In genomic region chr7:66839463-66840007, GRCm38 (mm10) we compare ENCODE assay signal across 8 mouse cellular contexts. TPM values are rescaled to one million over a fixed set of nuclear protein-coding genes. Genes with fewer than 3 reads are reported as not detected.
DNase-seq lines count a peak whose midpoint lies in the region; ATAC-seq and TF ChIP-seq lines count a peak whose summit lies in the region.

TSS of gene Adamts17 (plus strand) at chr7:66839735.

- peak within 1 kb of the TSS; percentile 96 for H3K4me2 ChIP-seq in heart, embryonic 12.5 days
- peak within 1 kb of the TSS; percentile 100 for H3K4me2 ChIP-seq in kidney, embryonic 16.5 days (replicated peaks; ENCODE audit: low read depth, low read length)

- peaks cover 27% of the 10 kb centered on the region for H3K4me1 ChIP-seq in heart, embryonic 12.5 days (replicated peaks)
- H3K4me1 ChIP-seq in kidney, embryonic 16.5 days (ENCODE audit: insufficient read depth, low read length), result peaks cover 5% of the 10 kb centered on the region; the same call in 1 of the 2 replicates

- H3K4me3 ChIP-seq in C2C12 (ENCODE audit: insufficient read depth, poor library complexity, severe bottlenecking), result peak within 1 kb of the TSS; percentile 6
- peak within 1 kb of the TSS; percentile 59 for H3K4me3 ChIP-seq in heart, embryonic 12.5 days
- H3K4me3 ChIP-seq in kidney, embryonic 16.5 days (ENCODE audit: low read length), result peak within 1 kb of the TSS; percentile 67

- no peaks in the 10 kb centered on the region for H3K9me3 ChIP-seq in heart, embryonic 12.5 days (replicated peaks)
- H3K9me3 ChIP-seq in kidney, embryonic 16.5 days (ENCODE audit: low read length), result no peaks in the 10 kb centered on the region

- TF ChIP-seq CTCF in C2C12 (IDR thresholded peaks at IDR 0.05; ENCODE audit: control insufficient read depth, insufficient read depth, insufficient read length), result peak; percentile 89

- no peak within 1 kb of the TSS; the same call in 1 of the 2 replicates for H3K27ac ChIP-seq in heart, embryonic 12.5 days (ENCODE audit: poor library complexity, severe bottlenecking)
- H3K27ac ChIP-seq in kidney, embryonic 16.5 days (ENCODE audit: low read length), result 0 out of 2 replicates have a peak within 1 kb of the TSS, but pooled peaks have one; percentile 42

- no peaks in the 10 kb centered on the region for H3K79me3 ChIP-seq in C2C12 (ENCODE audit: low read depth)

- no peaks in the 10 kb centered on the region for H3K79me2 ChIP-seq in C2C12 (ENCODE audit: control insufficient read depth, insufficient read depth)

- H3K27me3 ChIP-seq in C2C12 (ENCODE audit: control insufficient read depth, insufficient read depth, insufficient read length), result peaks cover 15% of the 10 kb centered on the region
- peaks cover 17% of the 10 kb centered on the region for H3K27me3 ChIP-seq in heart, embryonic 12.5 days (replicated peaks)
- peaks cover 11% of the 10 kb centered on the region; the same call in 1 of the 2 replicates for H3K27me3 ChIP-seq in kidney, embryonic 16.5 days (ENCODE audit: insufficient read depth, low read length)

- WGBS in heart, embryonic 12.5 days, result under 1% methylated on average over 30 of the region's 30 CpGs
- under 1% methylated on average over 30 of the region's 30 CpGs for WGBS in kidney, embryonic 16.5 days

- H3K9ac ChIP-seq in heart, embryonic 12.5 days, result peak within 1 kb of the TSS; percentile 69
- peak within 1 kb of the TSS; percentile 70 for H3K9ac ChIP-seq in kidney, embryonic 16.5 days (replicated peaks; ENCODE audit: low read length)

- ATAC-seq in heart, embryonic 12.5 days (ENCODE audit: insufficient number of reproducible peaks, low FRiP score), result peak; percentile 91
- ATAC-seq in kidney, embryonic 16.5 days (ENCODE audit: low FRiP score, low TSS enrichment), result peak; percentile 96
- peak; percentile 93 for ATAC-seq in monocyte, adult 5-6 weeks (replicated peaks; ENCODE audit: insufficient number of reproducible peaks, low FRiP score, low TSS enrichment, poor library complexity, severe bottlenecking)

- H3ac ChIP-seq in C2C12 (ENCODE audit: control insufficient read depth, insufficient read length, low read depth), result peak within 1 kb of the TSS; percentile 44

- peak; percentile 98 for DNase-seq in brain, adult 2 months (ENCODE audit: low read depth, low spot score)
- DNase-seq in fat pad, adult 2 months (ENCODE audit: extremely low read depth, low read depth, low spot score), result peak; percentile 75
- DNase-seq in liver, result peak; percentile 85
- DNase-seq in spleen, postnatal 36 days (ENCODE audit: low spot score in 2 of 2), result peak; percentile 81 to 85

- no peaks in the 10 kb centered on the region for H3K36me3 ChIP-seq in C2C12 (ENCODE audit: control insufficient read depth, insufficient read depth)
- no peaks in the 10 kb centered on the region for H3K36me3 ChIP-seq in heart, embryonic 12.5 days
- H3K36me3 ChIP-seq in kidney, embryonic 16.5 days (ENCODE audit: insufficient read depth, low read length), result no peaks in the 10 kb centered on the region

TF ChIP-seq in C2C12, 6 proteins besides CTCF, POLR2A, EP300 and RAD21:
- no peak for TF ChIP-seq CEBPB (IDR thresholded peaks at IDR 0.05; ENCODE audit: low read depth)
- peak; percentile 95 for TF ChIP-seq MAX (IDR thresholded peaks at IDR 0.05)
- peak; percentile 13 for TF ChIP-seq USF1 (IDR thresholded peaks at IDR 0.05; ENCODE audit: low read depth)
- no peak for TF ChIP-seq MYOG (IDR thresholded peaks at IDR 0.05; ENCODE audit: control insufficient read depth, extremely low read depth, insufficient read length)

RNA-seq across cellular contexts. Expression of gene Adamts17, which starts in this region (rescaled TPM):
- 0.04 TPM for polyA plus RNA-seq in C2C12 (2012; fragmentation: generic; extraction: Trizol)
- 3.7 and 6.3 TPM in 2 replicates for polyA plus RNA-seq in heart, embryonic 12.5 days (2016; fragmentation: Nextera tagmentation; extraction: Ambion mirVana)
- polyA plus RNA-seq in kidney, embryonic 16.5 days (2015; fragmentation: Nextera tagmentation; extraction: Ambion mirVana), result 3.6 and 4.7 TPM in 2 replicates
- not detected in 3 replicates for total RNA-seq in monocyte, adult 5-6 weeks (2017)

Comparison
In these comparisons a context has a peak if more than half of its experiments do, and no peak if none do; other contexts are left out.
1. Peak in ATAC-seq in monocyte, adult 5-6 weeks; RNA of the gene not detected or under 1 TPM.
2. H3K4me3 ChIP-seq: peak in every context shown above with its lines; median percentile 67 in kidney, embryonic 16.5 days; 59 in heart, embryonic 12.5 days; 6 in C2C12.